Mouse (Mus musculus): ENCODE measurements at regions not wholly inside any gene's neighbourhood (a gene's known extent, or its start where the extent isn't known, plus 50 kb on each side); places are given as distances from the start of the nearest gene placed in this dataset.
A peak's percentile ranks its signal among the peaks of the same experiment; 100 is the strongest.

DNA sequence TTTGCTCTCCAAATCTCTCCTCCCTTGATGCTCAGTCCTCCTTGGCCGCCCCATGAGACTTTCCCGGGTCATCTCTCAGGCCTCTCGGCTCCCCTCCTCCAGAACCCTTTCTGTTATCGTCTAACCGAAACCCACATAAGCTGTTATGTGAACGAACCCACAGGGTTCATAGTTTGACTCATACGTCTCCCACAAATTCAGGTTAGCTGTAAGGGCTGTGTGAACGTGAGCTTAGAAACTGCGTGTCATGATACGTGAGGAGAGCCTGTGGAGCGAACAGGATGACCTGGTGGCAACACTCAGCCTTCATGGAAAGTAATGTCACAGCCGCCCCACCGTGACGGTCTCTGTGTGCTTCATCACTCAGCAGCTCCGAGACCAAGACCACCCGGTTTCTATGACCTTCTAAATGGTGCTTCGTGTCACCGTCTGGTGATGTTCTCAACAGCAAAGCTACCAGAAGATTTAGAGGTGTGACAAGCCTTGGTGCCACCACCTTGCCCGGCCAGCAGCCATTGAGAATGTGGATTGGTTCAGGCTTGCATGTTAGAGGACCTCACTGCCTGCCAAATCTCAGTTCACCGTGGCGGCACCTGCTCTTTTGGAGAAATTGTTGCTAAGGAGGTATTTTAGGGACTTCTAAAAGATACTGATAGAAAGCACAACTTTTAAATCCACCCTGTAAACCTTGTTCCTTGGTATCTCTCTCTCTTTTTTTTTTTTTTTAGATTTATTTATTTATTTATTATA, 107.4 kb downstream of the Ets2 start:
- WGBS = 93% methylated on average over 21 of the region's 21 CpGs
- Histone ChIP-seq H3K27ac (replicated peaks; ENCODE audit: low read depth, low read length) (no peak overlapping the region; the same call in 1 of the 2 replicates), H3K9ac (ENCODE audit: low read length) (no peak overlapping the region), H3K9me3 (ENCODE audit: control insufficient read depth, low read length) (no peaks in the 10 kb centered on the region), H3K4me3 (ENCODE audit: low read depth, low read length) (no peak overlapping the region), H3K36me3 (ENCODE audit: control insufficient read depth, insufficient read depth, low read length) (no peaks in the 10 kb centered on the region), H3K4me2 (ENCODE audit: low read depth, severe bottlenecking) (no peak overlapping the region), H3K27me3 (ENCODE audit: control insufficient read depth, insufficient read depth, low read length) (no peaks in the 10 kb centered on the region), H3K4me1 (ENCODE audit: control insufficient read depth, insufficient read depth, low read length) (no peaks in the 10 kb centered on the region; the same call in 1 of the 2 replicates)
- no peak for DNase-seq (ENCODE audit: low spot score)
- no peak for ATAC-seq (ENCODE audit: insufficient number of reproducible peaks, low FRiP score, low TSS enrichment, low read depth)

DNA sequence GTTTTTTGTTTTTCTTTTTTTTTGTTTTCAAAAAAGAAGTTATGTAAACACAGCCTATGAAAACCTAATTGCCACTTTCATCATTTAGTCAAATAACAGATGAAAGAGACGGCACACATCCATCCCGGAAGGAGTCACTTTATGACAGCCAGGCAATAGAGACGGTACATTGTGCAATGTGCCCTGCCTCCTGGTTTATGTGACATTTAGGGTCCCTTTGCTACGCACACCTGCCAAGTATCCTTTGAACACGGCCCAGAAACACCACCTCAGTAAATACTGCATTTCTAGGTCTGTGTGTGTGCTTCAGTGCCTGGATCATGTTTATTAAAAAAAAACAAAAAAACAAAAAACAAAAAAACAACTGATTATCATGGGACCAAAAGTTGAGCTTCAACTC, 104.6 kb downstream of the Ets2 start:
- Histone ChIP-seq H3K36me3 (ENCODE audit: control insufficient read depth, insufficient read depth, low read length) (no peaks in the 10 kb centered on the region), H3K4me3 (ENCODE audit: low read depth, low read length) (no peak overlapping the region), H3K27me3 (ENCODE audit: control insufficient read depth, insufficient read depth, low read length) (no peaks in the 10 kb centered on the region), H3K9me3 (ENCODE audit: control insufficient read depth, low read length) (no peaks in the 10 kb centered on the region), H3K4me1 (ENCODE audit: control insufficient read depth, insufficient read depth, low read length) (peaks cover 5% of the 10 kb centered on the region; the same call in 1 of the 2 replicates), H3K9ac (ENCODE audit: low read length) (no peak overlapping the region), H3K4me2 (ENCODE audit: low read depth, severe bottlenecking) (no peak overlapping the region), H3K27ac (replicated peaks; ENCODE audit: low read depth, low read length) (no peak overlapping the region)
- WGBS = 54% methylated on average over 5 of the region's 5 CpGs
- no peak for ATAC-seq (ENCODE audit: insufficient number of reproducible peaks, low FRiP score, low TSS enrichment, low read depth)
- no peak for DNase-seq (ENCODE audit: low spot score)

DNA sequence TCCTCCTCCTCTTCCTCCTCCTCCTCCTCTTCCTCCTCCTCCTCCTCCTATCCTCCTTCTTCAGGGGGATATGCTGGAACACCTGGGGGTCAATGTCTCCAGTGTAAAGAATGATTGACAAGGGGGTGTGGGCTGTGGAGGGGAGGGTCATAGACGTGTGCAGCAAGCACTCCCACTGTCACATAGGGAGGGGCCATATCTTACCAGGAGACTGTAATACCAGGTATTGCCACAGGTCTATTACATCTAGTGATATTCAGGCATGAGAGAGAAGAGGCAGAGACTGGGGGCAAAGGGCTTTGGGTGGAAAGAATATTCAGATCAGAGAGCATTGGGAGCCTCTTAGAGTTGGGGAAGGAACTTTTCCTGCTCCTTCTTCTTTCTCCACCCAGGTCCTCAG, 102.3 kb downstream of the Ets2 start:
- H3K9me3 ChIP-seq (ENCODE audit: control insufficient read depth, low read length) = no peaks in the 10 kb centered on the region
- 45% methylated on average over 1 of the region's 1 CpGs for WGBS
- no peak overlapping the region for H3K4me2 ChIP-seq (ENCODE audit: low read depth, severe bottlenecking)
- H3K4me3 ChIP-seq (ENCODE audit: low read depth, low read length) = no peak overlapping the region
- no peak overlapping the region for H3K9ac ChIP-seq (ENCODE audit: low read length)
- DNase-seq (ENCODE audit: low spot score) (no peak), ATAC-seq (ENCODE audit: insufficient number of reproducible peaks, low FRiP score, low TSS enrichment, low read depth) (no peak)
- peaks cover 16% of the 10 kb centered on the region for H3K4me1 ChIP-seq (ENCODE audit: control insufficient read depth, insufficient read depth, low read length)
- H3K36me3 ChIP-seq (ENCODE audit: control insufficient read depth, insufficient read depth, low read length) = no peaks in the 10 kb centered on the region
- H3K27ac ChIP-seq (replicated peaks; ENCODE audit: low read depth, low read length) = no peak overlapping the region
- H3K27me3 ChIP-seq (ENCODE audit: control insufficient read depth, insufficient read depth, low read length) = no peaks in the 10 kb centered on the region

DNA sequence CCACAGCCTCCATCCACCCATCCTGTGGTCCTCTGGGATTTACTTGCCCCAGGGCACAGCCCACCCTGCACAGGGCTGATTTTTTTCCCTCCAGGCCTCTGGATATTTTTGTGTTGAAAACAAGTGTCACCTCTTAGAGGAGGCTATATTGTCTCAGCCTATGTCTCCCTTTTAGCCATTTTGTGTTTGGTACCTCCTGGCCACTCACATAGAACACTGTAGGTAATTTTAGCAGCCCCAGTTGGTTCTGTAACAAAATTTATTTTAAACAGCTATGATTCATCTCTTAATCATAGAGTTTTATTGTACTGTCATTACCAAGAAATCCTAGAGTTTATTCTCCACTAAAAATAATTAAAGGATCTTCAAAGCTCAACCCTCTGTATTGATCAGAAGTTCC, 100.8 kb downstream of the Ets2 start:
- H3K4me2 ChIP-seq (ENCODE audit: low read depth, severe bottlenecking) = no peak overlapping the region
- no peaks in the 10 kb centered on the region for H3K36me3 ChIP-seq (ENCODE audit: control insufficient read depth, insufficient read depth, low read length)
- peaks cover 23% of the 10 kb centered on the region for H3K4me1 ChIP-seq (ENCODE audit: control insufficient read depth, insufficient read depth, low read length)
- no peak for DNase-seq (ENCODE audit: low spot score)
- no peaks in the 10 kb centered on the region for H3K27me3 ChIP-seq (ENCODE audit: control insufficient read depth, insufficient read depth, low read length)
- H3K4me3 ChIP-seq (ENCODE audit: low read depth, low read length) = no peak overlapping the region
- ATAC-seq (ENCODE audit: insufficient number of reproducible peaks, low FRiP score, low TSS enrichment, low read depth) = no peak
- H3K27ac ChIP-seq (replicated peaks; ENCODE audit: low read depth, low read length) = no peak overlapping the region
- H3K9me3 ChIP-seq (ENCODE audit: control insufficient read depth, low read length) = no peaks in the 10 kb centered on the region
- no peak overlapping the region for H3K9ac ChIP-seq (ENCODE audit: low read length)

GRCm38 (mm10) chr16:95802207-95802606, 100.3 kb downstream of the Ets2 start:
- Histone ChIP-seq H3K27ac (replicated peaks; ENCODE audit: low read depth, low read length) (no peak overlapping the region), H3K27me3 (ENCODE audit: control insufficient read depth, insufficient read depth, low read length) (no peaks in the 10 kb centered on the region), H3K4me1 (ENCODE audit: control insufficient read depth, insufficient read depth, low read length) (peaks cover 24% of the 10 kb centered on the region), H3K9ac (ENCODE audit: low read length) (no peak overlapping the region), H3K9me3 (ENCODE audit: control insufficient read depth, low read length) (no peaks in the 10 kb centered on the region), H3K4me2 (ENCODE audit: low read depth, severe bottlenecking) (no peak overlapping the region), H3K36me3 (ENCODE audit: control insufficient read depth, insufficient read depth, low read length) (no peaks in the 10 kb centered on the region), H3K4me3 (ENCODE audit: low read depth, low read length) (no peak overlapping the region)
- 23% methylated on average over 4 of the region's 4 CpGs for WGBS
- DNase-seq (ENCODE audit: low spot score) = no peak
- no peak for ATAC-seq (ENCODE audit: insufficient number of reproducible peaks, low FRiP score, low TSS enrichment, low read depth)

DNA sequence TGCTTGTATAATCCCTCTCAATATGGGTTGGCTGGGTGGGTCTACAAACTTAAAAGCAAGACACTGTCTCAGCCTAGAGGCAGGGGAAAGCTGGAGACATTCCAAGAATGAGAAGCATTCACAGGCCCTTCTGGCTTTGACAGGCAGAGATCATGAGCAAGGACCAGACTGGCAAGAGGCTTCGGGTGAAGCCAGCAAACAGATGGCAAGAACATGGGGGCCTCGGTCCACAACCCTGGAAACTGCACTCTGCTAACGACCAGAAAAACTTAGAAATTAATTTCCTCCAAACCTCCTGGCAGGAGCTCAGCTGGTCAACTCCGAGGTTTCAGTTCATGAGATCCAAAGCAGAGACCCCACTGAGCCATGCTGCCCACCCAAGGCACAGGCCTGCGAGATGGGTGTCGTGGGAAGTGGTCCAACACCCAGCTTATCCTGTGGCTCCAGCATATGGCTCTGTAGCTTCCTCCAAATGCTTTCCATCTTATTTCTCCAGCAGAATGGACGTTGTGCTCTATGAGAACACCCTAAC, 99.1 kb downstream of the Ets2 start:
- Histone ChIP-seq H3K27ac (replicated peaks; ENCODE audit: low read depth, low read length) (no peak overlapping the region), H3K36me3 (ENCODE audit: control insufficient read depth, insufficient read depth, low read length) (no peaks in the 10 kb centered on the region), H3K27me3 (ENCODE audit: control insufficient read depth, insufficient read depth, low read length) (no peaks in the 10 kb centered on the region), H3K9me3 (ENCODE audit: control insufficient read depth, low read length) (no peaks in the 10 kb centered on the region), H3K4me1 (ENCODE audit: control insufficient read depth, insufficient read depth, low read length) (peaks cover 24% of the 10 kb centered on the region), H3K4me3 (ENCODE audit: low read depth, low read length) (no peak overlapping the region), H3K4me2 (ENCODE audit: low read depth, severe bottlenecking) (no peak overlapping the region), H3K9ac (ENCODE audit: low read length) (no peak overlapping the region)
- no peak for DNase-seq (ENCODE audit: low spot score)
- 51% methylated on average over 7 of the region's 7 CpGs for WGBS
- ATAC-seq (ENCODE audit: insufficient number of reproducible peaks, low FRiP score, low TSS enrichment, low read depth) = no peak

- ATAC-seq (ENCODE audit: insufficient number of reproducible peaks, low FRiP score, low TSS enrichment, low read depth) (no peak), DNase-seq (ENCODE audit: low spot score) (peak; percentile 53)
- Histone ChIP-seq H3K27me3 (ENCODE audit: control insufficient read depth, insufficient read depth, low read length) (no peaks in the 10 kb centered on the region), H3K9me3 (ENCODE audit: control insufficient read depth, low read length) (no peaks in the 10 kb centered on the region), H3K36me3 (ENCODE audit: control insufficient read depth, insufficient read depth, low read length) (no peaks in the 10 kb centered on the region), H3K9ac (ENCODE audit: low read length) (no peak overlapping the region), H3K4me3 (ENCODE audit: low read depth, low read length) (no peak overlapping the region), H3K4me1 (ENCODE audit: control insufficient read depth, insufficient read depth, low read length) (peaks cover 38% of the 10 kb centered on the region), H3K4me2 (ENCODE audit: low read depth, severe bottlenecking) (no peak overlapping the region), H3K27ac (replicated peaks; ENCODE audit: low read depth, low read length) (no peak overlapping the region)
- 49% methylated on average over 9 of the region's 9 CpGs for WGBS
Observed at GRCm38 (mm10) chr16:95798582-95798981, 96.7 kb downstream of the Ets2 start.

GRCm38 (mm10) chr16:95798099-95798498, 96.2 kb downstream of the Ets2 start:
- peaks cover 43% of the 10 kb centered on the region for H3K4me1 ChIP-seq (ENCODE audit: control insufficient read depth, insufficient read depth, low read length)
- no peak for DNase-seq (ENCODE audit: low spot score)
- no peaks in the 10 kb centered on the region for H3K9me3 ChIP-seq (ENCODE audit: control insufficient read depth, low read length)
- H3K27me3 ChIP-seq (ENCODE audit: control insufficient read depth, insufficient read depth, low read length) = no peaks in the 10 kb centered on the region
- H3K4me2 ChIP-seq (ENCODE audit: low read depth, severe bottlenecking) = no peak overlapping the region
- no peak overlapping the region for H3K27ac ChIP-seq (replicated peaks; ENCODE audit: low read depth, low read length)
- H3K9ac ChIP-seq (ENCODE audit: low read length) = no peak overlapping the region
- no peaks in the 10 kb centered on the region for H3K36me3 ChIP-seq (ENCODE audit: control insufficient read depth, insufficient read depth, low read length)
- 81% methylated on average over 11 of the region's 11 CpGs for WGBS
- no peak overlapping the region for H3K4me3 ChIP-seq (ENCODE audit: low read depth, low read length)
- ATAC-seq (ENCODE audit: insufficient number of reproducible peaks, low FRiP score, low TSS enrichment, low read depth) = no peak

GRCm38 (mm10) chr16:95797141-95797540, 95.3 kb downstream of the Ets2 start:
- Histone ChIP-seq H3K36me3 (ENCODE audit: control insufficient read depth, insufficient read depth, low read length) (no peaks in the 10 kb centered on the region), H3K27ac (replicated peaks; ENCODE audit: low read depth, low read length) (0 out of 2 replicates have a peak overlapping the region, but pooled peaks have one; percentile 53), H3K4me2 (ENCODE audit: low read depth, severe bottlenecking) (no peak overlapping the region), H3K9me3 (ENCODE audit: control insufficient read depth, low read length) (no peaks in the 10 kb centered on the region), H3K4me1 (ENCODE audit: control insufficient read depth, insufficient read depth, low read length) (peaks cover 44% of the 10 kb centered on the region), H3K27me3 (ENCODE audit: control insufficient read depth, insufficient read depth, low read length) (no peaks in the 10 kb centered on the region), H3K9ac (ENCODE audit: low read length) (no peak overlapping the region), H3K4me3 (ENCODE audit: low read depth, low read length) (no peak overlapping the region)
- ATAC-seq (ENCODE audit: insufficient number of reproducible peaks, low FRiP score, low TSS enrichment, low read depth) = no peak
- DNase-seq (ENCODE audit: low spot score) = no peak
- WGBS = 66% methylated on average over 2 of the region's 2 CpGs

Measured in limb, embryonic 11.5 days (tissue).